In genomic region chr4:117946639-117947305, GRCm38 (mm10) we compare ENCODE assay signal across 12 mouse cellular contexts. TPM values are rescaled to one million over a fixed set of nuclear protein-coding genes. Genes with fewer than 3 reads are reported as not detected.
A peak's percentile ranks its signal among the peaks of the same experiment; 100 is the strongest.
DNase-seq lines count a peak whose midpoint lies in the region; ATAC-seq and TF ChIP-seq lines count a peak whose summit lies in the region.
"Had no signal": no experiment of that assay in that cellular context is flagged by ENCODE, and none has a peak within 500 bp of the region (broad histone marks: within the 10 kb centered on the region; RNA-seq: fewer than 3 reads in every experiment).

No protein-coding gene starts in this region.

- TF ChIP-seq EP300 in heart, postnatal 0 days (IDR thresholded peaks at IDR 0.05; ENCODE audit: low read depth) = no peak

- intact Hi-C loops in heart, postnatal 36 days (cut with DNase I) = no loop called here

- H3K4me2 ChIP-seq in heart, postnatal 0 days (ENCODE audit: low read depth, low read length) = no peak overlapping the region
- H3K4me2 ChIP-seq in intestine, embryonic 16.5 days (ENCODE audit: low read depth, low read length) = no peak overlapping the region

- peaks cover 7% of the 10 kb centered on the region; the same call in 1 of the 2 replicates for H3K36me3 ChIP-seq in heart, postnatal 0 days (replicated peaks; ENCODE audit: control insufficient read depth, insufficient read depth, low read length)
- H3K36me3 ChIP-seq in intestine, embryonic 16.5 days (ENCODE audit: control insufficient read depth, insufficient read depth, low read length) = no peaks in the 10 kb centered on the region

- H3K9me3 ChIP-seq in heart, postnatal 0 days (replicated peaks; ENCODE audit: control insufficient read depth, low read length) = no peaks in the 10 kb centered on the region
- no peaks in the 10 kb centered on the region for H3K9me3 ChIP-seq in intestine, embryonic 16.5 days (ENCODE audit: control insufficient read depth, low read length)

- ATAC-seq in heart, postnatal 0 days (ENCODE audit: insufficient read depth, low read depth) = peak; percentile 53; the same call in 1 of the 2 replicates
- no peak for ATAC-seq in intestine, embryonic 16.5 days
- ATAC-seq: intestine, postnatal 0 days had no signal

- H3K4me3 ChIP-seq in heart, postnatal 0 days (ENCODE audit: low read depth, low read length) = no peak overlapping the region
- H3K4me3 ChIP-seq in intestine, embryonic 16.5 days (ENCODE audit: low read length) = no peak overlapping the region

- H3K9ac ChIP-seq in heart, postnatal 0 days (replicated peaks; ENCODE audit: low read depth, low read length) = no peak overlapping the region
- H3K9ac ChIP-seq in intestine, embryonic 16.5 days (ENCODE audit: low read depth, low read length) = no peak overlapping the region

- no peak overlapping the region for H3K27ac ChIP-seq in heart, postnatal 0 days (ENCODE audit: low read depth)
- no peak overlapping the region for H3K27ac ChIP-seq in intestine, embryonic 16.5 days (ENCODE audit: low read length)

- H3K27me3 ChIP-seq in heart, postnatal 0 days (ENCODE audit: control insufficient read depth, insufficient read depth, low read length) = no peaks in the 10 kb centered on the region
- no peaks in the 10 kb centered on the region for H3K27me3 ChIP-seq in intestine, embryonic 16.5 days (replicated peaks; ENCODE audit: control insufficient read depth, insufficient read depth, low read length)

- no peaks in the 10 kb centered on the region for H3K4me1 ChIP-seq in heart, postnatal 0 days (ENCODE audit: control insufficient read depth, insufficient read depth)
- H3K4me1 ChIP-seq in intestine, embryonic 16.5 days (ENCODE audit: control insufficient read depth, insufficient read depth, low read length) = no peaks in the 10 kb centered on the region

- DNase-seq in heart, postnatal 0 days (ENCODE audit: low spot score) = no peak
- no peak for DNase-seq in heart, postnatal 36 days
- DNase-seq in urinary bladder, adult 2 months (ENCODE audit: low spot score) = peak; percentile 39
- no peak for DNase-seq in urinary bladder, postnatal 10 days (ENCODE audit: low spot score)
- DNase-seq in fat pad, adult 2 months (ENCODE audit: extremely low read depth, low read depth, low spot score) = peak; percentile 94
- no peak for DNase-seq in layer of hippocampus, adult 18-20 months (ENCODE audit: low spot score in 2 of 2)
- DNase-seq: cerebellum, adult 11 months; thymus, postnatal 25 days had no signal

- TF ChIP-seq CTCF in heart, postnatal 0 days (IDR thresholded peaks at IDR 0.05; ENCODE audit: low read depth) = no peak

- WGBS in heart, postnatal 0 days = 72% methylated on average over 11 of the region's 11 CpGs
- WGBS in intestine, embryonic 16.5 days = 79% methylated on average over 11 of the region's 11 CpGs

RNA-seq across cellular contexts. Expression of gene Artn, which starts 17.2 kb away (rescaled TPM):
- total RNA-seq in heart, postnatal 0 days (2014; rRNA removed; ENCODE audit: low replicate concordance) = not detected in 2 replicates
- 0.14 and 0.16 TPM in 2 replicates for polyA plus RNA-seq in heart, postnatal 0 days (2015; fragmentation: Nextera tagmentation; extraction: Ambion mirVana)
- under 1 TPM in 1 of 2 experiments, not detected in 1; 0.30 TPM for total RNA-seq in heart, postnatal 36 days (2021)
- 7.2 and 7.8 TPM in 2 replicates for polyA plus RNA-seq in urinary bladder, adult 2 months (2012; rRNA removed)
- polyA plus RNA-seq in intestine, embryonic 16.5 days (2015; fragmentation: Nextera tagmentation; extraction: Ambion mirVana) = 3.7 and 5.2 TPM in 2 replicates
- total RNA-seq in layer of hippocampus, adult 18-20 months (2021) = 1 to 10 TPM; 1.4 to 1.7 TPM
- total RNA-seq: liver, adult 2 months; monocyte, adult 5-6 weeks had no signal

RNA-seq across cellular contexts. Expression of gene Ipo13, which starts 32.0 kb away (rescaled TPM):
- 23.3 and 23.5 TPM in 2 replicates for total RNA-seq in heart, postnatal 0 days (2014; rRNA removed; ENCODE audit: low replicate concordance)
- polyA plus RNA-seq in heart, postnatal 0 days (2015; fragmentation: Nextera tagmentation; extraction: Ambion mirVana) = 30.3 and 31.8 TPM in 2 replicates
- total RNA-seq in heart, postnatal 36 days (2021) = 10 to 100 TPM; 74.0 to 80.7 TPM
- 40.0 and 40.5 TPM in 2 replicates for polyA plus RNA-seq in urinary bladder, adult 2 months (2012; rRNA removed)
- polyA plus RNA-seq in intestine, embryonic 16.5 days (2015; fragmentation: Nextera tagmentation; extraction: Ambion mirVana) = 31.1 and 37.4 TPM in 2 replicates
- 100 to 1,000 TPM; 135 to 143 TPM for total RNA-seq in layer of hippocampus, adult 18-20 months (2021)

RNA-seq across cellular contexts. Expression of gene Dph2, which starts 54.9 kb away (rescaled TPM):
- total RNA-seq in heart, postnatal 0 days (2014; rRNA removed; ENCODE audit: low replicate concordance) = 10.2 and 14.8 TPM in 2 replicates
- 6.1 and 7.2 TPM in 2 replicates for polyA plus RNA-seq in heart, postnatal 0 days (2015; fragmentation: Nextera tagmentation; extraction: Ambion mirVana)
- 1 to 10 TPM; 2.9 to 5.0 TPM for total RNA-seq in heart, postnatal 36 days (2021)
- 9.6 and 14.0 TPM in 2 replicates for polyA plus RNA-seq in urinary bladder, adult 2 months (2012; rRNA removed)
- 17.1 and 19.4 TPM in 2 replicates for polyA plus RNA-seq in intestine, embryonic 16.5 days (2015; fragmentation: Nextera tagmentation; extraction: Ambion mirVana)
- 10 to 100 TPM; 11.2 TPM for total RNA-seq in layer of hippocampus, adult 18-20 months (2021)

RNA-seq across cellular contexts. Expression of gene Atp6v0b, which starts 59.6 kb away (rescaled TPM):
- 314 and 356 TPM in 2 replicates for total RNA-seq in heart, postnatal 0 days (2014; rRNA removed; ENCODE audit: low replicate concordance)
- 216 and 235 TPM in 2 replicates for polyA plus RNA-seq in heart, postnatal 0 days (2015; fragmentation: Nextera tagmentation; extraction: Ambion mirVana)
- 100 to 1,000 TPM; 116 to 120 TPM for total RNA-seq in heart, postnatal 36 days (2021)
- polyA plus RNA-seq in urinary bladder, adult 2 months (2012; rRNA removed) = 245 and 352 TPM in 2 replicates
- polyA plus RNA-seq in intestine, embryonic 16.5 days (2015; fragmentation: Nextera tagmentation; extraction: Ambion mirVana) = 345 and 371 TPM in 2 replicates
- 100 to 1,000 TPM; 398 to 399 TPM for total RNA-seq in layer of hippocampus, adult 18-20 months (2021)

Comparison
In these comparisons a context has a peak if more than half of its experiments do, and no peak if none do; other contexts are left out.
1. DNase-seq: peak in urinary bladder, adult 2 months (single experiment) and fat pad, adult 2 months (single experiment); none in heart, postnatal 0 days (single experiment), heart, postnatal 36 days (0 of 2), urinary bladder, postnatal 10 days (single experiment) and layer of hippocampus, adult 18-20 months (0 of 2).